Mouse (Mus musculus): Measurements from ENCODE around the gene Ttc28. TPM values are rescaled to one million over a fixed set of nuclear protein-coding genes. Genes with fewer than 3 reads are reported as not detected.

The Ttc28 gene
- polyA plus RNA-seq, 1 experiment from 2014 or later, result 12.1 TPM

DNA sequence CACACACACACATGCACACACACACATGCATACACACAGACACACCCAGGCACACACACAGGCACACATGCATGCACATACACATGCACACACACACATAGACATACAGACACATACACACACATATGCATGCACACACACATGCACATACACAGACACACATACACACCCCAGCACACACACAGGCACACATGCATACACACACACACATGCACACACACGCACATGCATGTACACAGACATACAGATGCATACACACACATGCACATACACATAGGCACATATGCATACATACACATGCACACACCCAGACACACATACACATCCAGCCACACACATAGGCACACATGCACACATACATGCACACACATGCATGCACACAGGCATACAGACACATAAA lies 27.1 kb downstream of the Ttc28 start:
- H3K9ac ChIP-seq (replicated peaks; ENCODE audit: low read length), result no peak overlapping the region
- H3K4me1 ChIP-seq (ENCODE audit: insufficient read depth, low read length), result no peaks in the 10 kb centered on the region
- H3K27me3 ChIP-seq (ENCODE audit: insufficient read depth, low read length), result no peaks in the 10 kb centered on the region
- no peaks in the 10 kb centered on the region for H3K9me3 ChIP-seq (ENCODE audit: low read length)
- no peak overlapping the region for H3K27ac ChIP-seq (ENCODE audit: low read length)
- WGBS, result 92% methylated on average over 1 of the region's 1 CpGs
- no peak for ATAC-seq (ENCODE audit: low FRiP score, low TSS enrichment)
- H3K36me3 ChIP-seq (ENCODE audit: insufficient read depth, low read length), result peaks cover 6% of the 10 kb centered on the region; the same call in 1 of the 2 replicates
- H3K4me3 ChIP-seq (ENCODE audit: low read length), result no peak overlapping the region
- no peak overlapping the region for H3K4me2 ChIP-seq (replicated peaks; ENCODE audit: low read depth, low read length)

DNA sequence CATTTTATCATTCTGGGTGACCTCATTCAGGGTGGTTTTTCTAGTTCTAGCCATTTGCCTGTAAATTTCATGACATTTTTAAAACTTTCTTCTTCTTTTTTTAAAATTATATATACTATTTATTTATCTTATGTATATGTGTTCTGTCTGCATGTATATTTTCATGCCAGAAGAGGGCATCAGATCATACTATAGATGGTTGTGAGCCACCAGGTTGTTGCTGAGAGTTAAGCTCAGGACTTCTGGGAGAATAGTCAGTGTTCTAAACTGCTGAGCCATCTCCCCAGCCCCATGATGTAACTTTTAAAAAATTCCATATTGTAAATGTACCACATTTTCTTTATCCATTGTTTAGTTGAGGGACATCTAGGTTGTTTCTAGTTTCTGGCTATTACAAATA lies 29.3 kb downstream of the Ttc28 start:
- ATAC-seq (ENCODE audit: low FRiP score, low TSS enrichment), result no peak
- Histone ChIP-seq H3K9ac (replicated peaks; ENCODE audit: low read length) (no peak overlapping the region), H3K4me3 (ENCODE audit: low read length) (no peak overlapping the region), H3K27ac (ENCODE audit: low read length) (no peak overlapping the region), H3K36me3 (ENCODE audit: insufficient read depth, low read length) (peaks cover 6% of the 10 kb centered on the region; the same call in 1 of the 2 replicates), H3K9me3 (ENCODE audit: low read length) (no peaks in the 10 kb centered on the region), H3K27me3 (ENCODE audit: insufficient read depth, low read length) (no peaks in the 10 kb centered on the region), H3K4me2 (replicated peaks; ENCODE audit: low read depth, low read length) (no peak overlapping the region), H3K4me1 (ENCODE audit: insufficient read depth, low read length) (no peaks in the 10 kb centered on the region)

DNA sequence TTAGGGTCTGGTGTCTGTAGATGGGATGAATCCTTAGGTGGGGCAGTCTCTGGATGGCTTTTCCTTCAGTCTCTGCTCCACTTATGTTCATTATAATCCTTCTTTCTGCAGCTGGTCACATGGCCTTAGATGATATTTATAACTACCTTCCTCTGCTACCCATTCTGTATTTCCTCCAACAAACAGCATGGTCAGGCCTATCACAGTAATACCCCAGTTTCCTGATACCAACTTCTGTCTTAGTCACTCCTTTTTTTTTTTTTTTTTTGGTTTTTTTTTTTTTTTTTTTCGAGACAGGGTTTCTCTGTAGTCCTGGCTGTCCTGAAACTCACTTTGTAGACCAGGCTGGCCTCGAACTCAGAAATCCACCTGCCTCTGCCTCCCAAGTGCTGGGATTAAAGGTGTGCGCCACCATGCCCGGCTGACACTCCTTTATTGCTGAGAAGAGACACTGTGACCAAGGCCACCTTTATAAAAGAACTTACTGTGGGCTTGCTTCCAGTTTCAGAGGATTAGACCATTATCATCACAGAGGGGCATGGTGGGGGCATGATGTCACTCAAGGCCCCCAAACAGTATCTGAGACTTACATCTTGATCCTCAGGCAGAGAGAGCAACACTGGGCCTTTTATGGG lies 30.5 kb downstream of the Ttc28 start:
- Histone ChIP-seq H3K9ac (replicated peaks; ENCODE audit: low read length) (no peak overlapping the region), H3K27me3 (ENCODE audit: insufficient read depth, low read length) (no peaks in the 10 kb centered on the region), H3K4me2 (replicated peaks; ENCODE audit: low read depth, low read length) (no peak overlapping the region), H3K36me3 (ENCODE audit: insufficient read depth, low read length) (peaks cover 6% of the 10 kb centered on the region; the same call in 1 of the 2 replicates), H3K27ac (ENCODE audit: low read length) (no peak overlapping the region), H3K4me3 (ENCODE audit: low read length) (no peak overlapping the region), H3K9me3 (ENCODE audit: low read length) (no peaks in the 10 kb centered on the region), H3K4me1 (ENCODE audit: insufficient read depth, low read length) (no peaks in the 10 kb centered on the region)
- no peak for ATAC-seq (ENCODE audit: low FRiP score, low TSS enrichment)
- 88% methylated on average over 4 of the region's 4 CpGs for WGBS

DNA sequence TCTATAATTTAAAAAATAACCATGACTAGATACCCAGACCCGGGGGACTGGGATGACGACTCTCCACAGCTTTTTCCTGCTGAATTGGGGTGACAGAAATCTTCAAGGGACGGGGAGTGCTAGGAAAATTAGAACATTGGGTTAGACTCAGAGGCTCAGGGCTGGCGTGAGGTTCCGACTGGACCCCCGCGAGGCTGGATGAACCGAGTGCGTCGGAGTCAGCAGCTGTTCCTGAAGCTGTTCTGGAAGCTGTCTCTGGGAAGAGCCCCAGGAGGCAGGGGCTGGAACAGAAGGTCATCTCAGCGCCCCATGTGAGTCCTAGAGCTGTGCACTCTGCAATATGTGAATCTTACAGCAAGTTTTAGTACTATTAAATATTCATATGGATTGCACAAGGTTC lies 35.3 kb downstream of the Ttc28 start:
- ATAC-seq (ENCODE audit: low FRiP score, low TSS enrichment), result no peak
- Histone ChIP-seq H3K36me3 (ENCODE audit: insufficient read depth, low read length) (no peaks in the 10 kb centered on the region), H3K9ac (replicated peaks; ENCODE audit: low read length) (no peak overlapping the region), H3K4me3 (ENCODE audit: low read length) (no peak overlapping the region), H3K9me3 (ENCODE audit: low read length) (no peaks in the 10 kb centered on the region), H3K4me1 (ENCODE audit: insufficient read depth, low read length) (no peaks in the 10 kb centered on the region), H3K27ac (ENCODE audit: low read length) (no peak overlapping the region), H3K27me3 (ENCODE audit: insufficient read depth, low read length) (no peaks in the 10 kb centered on the region), H3K4me2 (replicated peaks; ENCODE audit: low read depth, low read length) (no peak overlapping the region)
- 89% methylated on average over 11 of the region's 11 CpGs for WGBS

DNA sequence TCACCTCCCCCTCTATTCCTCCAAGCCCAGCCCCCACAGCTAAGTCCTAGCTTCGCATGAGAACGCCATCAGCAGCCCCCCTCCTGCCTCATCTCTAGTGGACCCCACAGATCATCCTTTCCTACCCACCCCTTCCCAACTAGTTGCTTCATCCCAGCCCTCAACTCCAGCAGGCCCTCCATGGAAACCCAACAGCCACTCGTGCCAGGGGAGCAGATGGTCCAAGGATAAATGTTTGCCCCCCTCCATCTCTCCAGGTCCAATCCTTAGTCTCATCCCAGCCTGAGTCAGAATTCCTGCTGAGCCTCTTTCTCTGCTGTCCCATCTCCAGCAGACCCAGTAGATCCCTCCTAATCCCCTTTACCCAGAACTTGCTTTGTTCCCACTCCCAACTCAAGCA lies 36.6 kb downstream of the Ttc28 start:
- no peaks in the 10 kb centered on the region for H3K27me3 ChIP-seq (ENCODE audit: insufficient read depth, low read length)
- H3K4me3 ChIP-seq (ENCODE audit: low read length), result no peak overlapping the region
- H3K27ac ChIP-seq (ENCODE audit: low read length), result no peak overlapping the region
- ATAC-seq (ENCODE audit: low FRiP score, low TSS enrichment), result no peak
- 94% methylated on average over 3 of the region's 3 CpGs for WGBS
- H3K9ac ChIP-seq (replicated peaks; ENCODE audit: low read length), result no peak overlapping the region
- no peaks in the 10 kb centered on the region for H3K9me3 ChIP-seq (ENCODE audit: low read length)
- H3K4me2 ChIP-seq (replicated peaks; ENCODE audit: low read depth, low read length), result no peak overlapping the region
- H3K4me1 ChIP-seq (ENCODE audit: insufficient read depth, low read length), result no peaks in the 10 kb centered on the region
- H3K36me3 ChIP-seq (ENCODE audit: insufficient read depth, low read length), result no peaks in the 10 kb centered on the region

DNA sequence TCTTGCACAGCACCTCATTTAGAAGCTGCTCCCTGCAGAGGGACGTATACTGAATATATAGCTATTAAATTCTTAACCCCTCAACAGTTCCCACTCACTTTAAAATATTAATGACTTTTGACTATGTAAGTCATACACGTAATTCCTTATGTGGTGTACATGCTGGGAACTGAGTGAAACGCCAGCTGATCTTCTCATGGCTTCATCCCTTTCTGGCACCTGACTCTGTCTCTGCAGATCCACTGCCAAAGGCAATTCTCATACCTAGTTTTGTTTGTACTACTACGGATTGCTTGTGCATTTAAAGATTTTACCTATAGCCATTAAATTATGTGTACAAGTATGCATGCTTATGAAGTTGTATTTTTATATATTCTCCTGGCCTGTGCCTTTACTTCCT lies 39.9 kb downstream of the Ttc28 start:
- H3K27ac ChIP-seq (ENCODE audit: low read length), result no peak overlapping the region
- no peaks in the 10 kb centered on the region for H3K9me3 ChIP-seq (ENCODE audit: low read length)
- no peak overlapping the region for H3K4me2 ChIP-seq (replicated peaks; ENCODE audit: low read depth, low read length)
- 87% methylated on average over 4 of the region's 4 CpGs for WGBS
- ATAC-seq (ENCODE audit: low FRiP score, low TSS enrichment), result no peak
- H3K36me3 ChIP-seq (ENCODE audit: insufficient read depth, low read length), result no peaks in the 10 kb centered on the region
- H3K4me3 ChIP-seq (ENCODE audit: low read length), result no peak overlapping the region
- H3K9ac ChIP-seq (replicated peaks; ENCODE audit: low read length), result no peak overlapping the region
- no peaks in the 10 kb centered on the region for H3K27me3 ChIP-seq (ENCODE audit: insufficient read depth, low read length)
- no peaks in the 10 kb centered on the region for H3K4me1 ChIP-seq (ENCODE audit: insufficient read depth, low read length)

DNA sequence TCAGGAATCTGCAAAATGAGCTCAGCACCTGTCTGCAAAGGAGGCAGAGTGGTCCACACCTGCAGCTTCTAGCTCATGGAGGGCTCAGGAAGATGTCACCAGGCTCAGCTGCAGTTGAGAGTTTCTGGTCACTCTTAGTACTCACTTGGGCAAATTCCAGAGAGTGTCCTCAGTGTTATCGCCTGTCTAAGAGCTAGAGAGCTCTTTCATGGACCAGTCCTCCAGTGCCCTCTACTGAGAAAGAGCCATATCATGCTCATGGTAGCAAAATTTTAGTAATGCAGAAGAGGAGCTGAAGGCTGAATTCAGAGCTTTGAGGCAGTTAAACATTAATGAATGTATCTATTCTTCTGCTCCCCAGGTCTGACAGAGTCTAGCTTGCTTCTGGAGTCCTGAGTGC lies 43.7 kb downstream of the Ttc28 start:
- Histone ChIP-seq H3K4me1 (ENCODE audit: insufficient read depth, low read length) (no peaks in the 10 kb centered on the region), H3K4me2 (replicated peaks; ENCODE audit: low read depth, low read length) (no peak overlapping the region), H3K9ac (replicated peaks; ENCODE audit: low read length) (no peak overlapping the region), H3K4me3 (ENCODE audit: low read length) (no peak overlapping the region), H3K36me3 (ENCODE audit: insufficient read depth, low read length) (no peaks in the 10 kb centered on the region), H3K9me3 (ENCODE audit: low read length) (no peaks in the 10 kb centered on the region), H3K27me3 (ENCODE audit: insufficient read depth, low read length) (no peaks in the 10 kb centered on the region), H3K27ac (ENCODE audit: low read length) (no peak overlapping the region)
- ATAC-seq (ENCODE audit: low FRiP score, low TSS enrichment), result no peak
- WGBS, result 25% methylated on average over 1 of the region's 1 CpGs

DNA sequence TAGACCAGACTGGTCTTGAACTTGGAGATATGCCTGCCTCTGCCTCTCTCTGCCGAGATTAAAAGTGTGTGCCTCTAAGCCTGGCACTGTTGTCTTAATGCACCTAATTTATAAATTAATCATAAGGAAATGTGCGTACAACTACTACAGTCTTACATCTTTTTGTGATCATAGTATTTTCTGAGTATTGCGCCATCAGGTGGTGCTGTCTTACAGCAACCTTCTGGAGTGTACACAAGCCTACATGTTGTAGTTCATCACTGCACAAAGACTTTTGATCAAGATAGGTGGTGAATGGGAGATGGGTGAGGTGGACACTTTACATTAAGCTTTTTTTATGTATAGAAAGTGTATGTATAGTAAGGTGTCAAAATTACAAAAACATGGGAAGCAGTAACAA lies 45.0 kb downstream of the Ttc28 start:
- Histone ChIP-seq H3K4me3 (ENCODE audit: low read length) (no peak overlapping the region), H3K27me3 (ENCODE audit: insufficient read depth, low read length) (no peaks in the 10 kb centered on the region), H3K4me1 (ENCODE audit: insufficient read depth, low read length) (no peaks in the 10 kb centered on the region), H3K36me3 (ENCODE audit: insufficient read depth, low read length) (no peaks in the 10 kb centered on the region), H3K4me2 (replicated peaks; ENCODE audit: low read depth, low read length) (no peak overlapping the region), H3K27ac (ENCODE audit: low read length) (no peak overlapping the region), H3K9ac (replicated peaks; ENCODE audit: low read length) (no peak overlapping the region), H3K9me3 (ENCODE audit: low read length) (no peaks in the 10 kb centered on the region)
- 93% methylated on average over 3 of the region's 3 CpGs for WGBS
- no peak for ATAC-seq (ENCODE audit: low FRiP score, low TSS enrichment)

DNA sequence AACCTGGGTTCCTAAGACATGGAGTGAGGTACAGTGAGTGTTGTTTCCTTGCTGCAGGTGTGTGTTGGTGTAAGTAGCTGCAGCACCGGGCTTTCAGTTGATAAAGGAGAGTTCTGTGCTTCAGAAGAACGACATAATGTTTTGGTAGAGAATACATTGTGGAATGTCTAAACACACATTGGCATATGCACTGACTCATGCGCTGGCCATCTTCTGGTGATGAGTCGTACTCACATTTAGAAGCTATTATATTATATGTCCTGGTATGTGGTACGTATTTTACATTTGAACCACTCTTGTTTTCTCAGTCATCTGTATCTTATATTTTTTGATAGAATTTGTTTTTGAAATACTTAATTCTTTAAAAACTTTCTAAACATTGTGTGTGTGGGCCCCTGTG lies 46.2 kb downstream of the Ttc28 start:
- Histone ChIP-seq H3K9me3 (ENCODE audit: low read length) (no peaks in the 10 kb centered on the region), H3K27me3 (ENCODE audit: insufficient read depth, low read length) (no peaks in the 10 kb centered on the region), H3K36me3 (ENCODE audit: insufficient read depth, low read length) (no peaks in the 10 kb centered on the region), H3K4me1 (ENCODE audit: insufficient read depth, low read length) (no peaks in the 10 kb centered on the region), H3K4me3 (ENCODE audit: low read length) (no peak overlapping the region), H3K9ac (replicated peaks; ENCODE audit: low read length) (no peak overlapping the region), H3K27ac (ENCODE audit: low read length) (no peak overlapping the region), H3K4me2 (replicated peaks; ENCODE audit: low read depth, low read length) (no peak overlapping the region)
- ATAC-seq (ENCODE audit: low FRiP score, low TSS enrichment), result no peak
- 91% methylated on average over 5 of the region's 5 CpGs for WGBS

DNA sequence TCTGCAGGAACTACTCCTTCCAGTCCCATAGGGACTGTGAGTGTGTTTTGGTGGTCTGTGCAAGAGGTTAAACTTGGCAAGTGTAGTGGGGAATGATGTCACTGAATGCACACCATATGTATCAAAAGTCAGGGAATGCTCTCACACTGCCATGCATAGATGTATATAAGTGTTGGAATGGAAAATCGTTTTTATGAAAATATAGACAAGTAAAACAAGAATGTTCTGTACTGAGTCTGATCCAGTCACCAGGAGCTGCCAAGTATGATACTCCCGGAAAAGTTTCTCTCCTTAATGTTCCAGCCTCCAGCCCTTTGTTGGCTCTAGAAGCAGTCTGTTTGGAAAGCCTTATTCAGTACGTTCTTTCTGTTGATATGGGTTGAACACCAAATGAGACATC lies 48.7 kb downstream of the Ttc28 start:
- no peak overlapping the region for H3K4me2 ChIP-seq (replicated peaks; ENCODE audit: low read depth, low read length)
- no peaks in the 10 kb centered on the region for H3K4me1 ChIP-seq (ENCODE audit: insufficient read depth, low read length)
- no peak overlapping the region for H3K4me3 ChIP-seq (ENCODE audit: low read length)
- WGBS, result 62% methylated on average over 3 of the region's 3 CpGs
- no peak overlapping the region for H3K9ac ChIP-seq (replicated peaks; ENCODE audit: low read length)
- H3K27me3 ChIP-seq (ENCODE audit: insufficient read depth, low read length), result no peaks in the 10 kb centered on the region
- peaks cover 3% of the 10 kb centered on the region; the same call in 1 of the 2 replicates for H3K9me3 ChIP-seq (ENCODE audit: low read length)
- H3K27ac ChIP-seq (ENCODE audit: low read length), result no peak overlapping the region
- no peak for ATAC-seq (ENCODE audit: low FRiP score, low TSS enrichment)
- no peaks in the 10 kb centered on the region for H3K36me3 ChIP-seq (ENCODE audit: insufficient read depth, low read length)

All from kidney, embryonic 16.5 days (tissue).